Mouse (Mus musculus): Measurements from ENCODE around the gene Acss2. TPM values are rescaled to one million over a fixed set of nuclear protein-coding genes. Genes with fewer than 3 reads are reported as not detected.
"Not testable (repeated sequence)": the region's sequence is repeated elsewhere in the genome, so short reads cannot be mapped to it uniquely, and the experiment has no call there.

The Acss2 gene
- total and polyA plus RNA-seq, 2 experiments from 2014 or later: 18.6 to 25.3 TPM

GRCm38 (mm10) chr2:155527367-155527766 is 9.6 kb downstream of the Acss2 start:
- Histone ChIP-seq H3K4me1 (ENCODE audit: insufficient read depth, low read length) (no peaks in the 10 kb centered on the region), H3K27me3 (ENCODE audit: insufficient read depth, low read length) (no peaks in the 10 kb centered on the region), H3K27ac (ENCODE audit: low read depth, low read length) (no peak overlapping the region), H3K4me3 (ENCODE audit: low read depth, low read length) (no peak overlapping the region), H3K9ac (replicated peaks; ENCODE audit: low read length, poor library complexity, severe bottlenecking) (no peak overlapping the region), H3K4me2 (ENCODE audit: low read depth, low read length, poor library complexity, severe bottlenecking) (no peak overlapping the region), H3K9me3 (ENCODE audit: low read length) (no peaks in the 10 kb centered on the region), H3K36me3 (ENCODE audit: insufficient read depth, low read length) (no peaks in the 10 kb centered on the region)
- TF ChIP-seq CTCF (IDR thresholded peaks at IDR 0.05): no peak
- ATAC-seq (ENCODE audit: low FRiP score) (no peak), DNase-seq (ENCODE audit: low spot score) (no peak)
- WGBS: 83% methylated on average over 5 of the region's 5 CpGs

GRCm38 (mm10) chr2:155536292-155536691 is 18.5 kb downstream of the Acss2 start:
- no peak overlapping the region for H3K27ac ChIP-seq (ENCODE audit: low read depth, low read length)
- no peaks in the 10 kb centered on the region for H3K27me3 ChIP-seq (ENCODE audit: insufficient read depth, low read length)
- no peaks in the 10 kb centered on the region for H3K9me3 ChIP-seq (ENCODE audit: low read length)
- no peaks in the 10 kb centered on the region for H3K4me1 ChIP-seq (ENCODE audit: insufficient read depth, low read length)
- no peak overlapping the region for H3K4me3 ChIP-seq (ENCODE audit: low read depth, low read length)
- TF ChIP-seq CTCF (IDR thresholded peaks at IDR 0.05): no peak
- no peak for DNase-seq (ENCODE audit: low spot score)
- ATAC-seq (ENCODE audit: low FRiP score): no peak
- no peaks in the 10 kb centered on the region for H3K36me3 ChIP-seq (ENCODE audit: insufficient read depth, low read length)
- H3K4me2 ChIP-seq (ENCODE audit: low read depth, low read length, poor library complexity, severe bottlenecking): no peak overlapping the region
- H3K9ac ChIP-seq (replicated peaks; ENCODE audit: low read length, poor library complexity, severe bottlenecking): no peak overlapping the region

- H3K27me3 ChIP-seq (ENCODE audit: insufficient read depth, low read length): no peaks in the 10 kb centered on the region
- H3K36me3 ChIP-seq (ENCODE audit: insufficient read depth, low read length): no peaks in the 10 kb centered on the region
- no peaks in the 10 kb centered on the region for H3K9me3 ChIP-seq (ENCODE audit: low read length)
- H3K4me1 ChIP-seq (ENCODE audit: insufficient read depth, low read length): no peaks in the 10 kb centered on the region
- no peak overlapping the region for H3K4me2 ChIP-seq (ENCODE audit: low read depth, low read length, poor library complexity, severe bottlenecking)
- DNase-seq (ENCODE audit: low spot score) (no peak), ATAC-seq (ENCODE audit: low FRiP score) (no peak)
- TF ChIP-seq CTCF (IDR thresholded peaks at IDR 0.05): no peak
- H3K9ac ChIP-seq (replicated peaks; ENCODE audit: low read length, poor library complexity, severe bottlenecking): no peak overlapping the region
- H3K27ac ChIP-seq (ENCODE audit: low read depth, low read length): no peak overlapping the region
- H3K4me3 ChIP-seq (ENCODE audit: low read depth, low read length): no peak overlapping the region
- 81% methylated on average over 5 of the region's 5 CpGs for WGBS
Measured at GRCm38 (mm10) chr2:155537761-155538462, 20.2 kb downstream of the Acss2 start.

DNA sequence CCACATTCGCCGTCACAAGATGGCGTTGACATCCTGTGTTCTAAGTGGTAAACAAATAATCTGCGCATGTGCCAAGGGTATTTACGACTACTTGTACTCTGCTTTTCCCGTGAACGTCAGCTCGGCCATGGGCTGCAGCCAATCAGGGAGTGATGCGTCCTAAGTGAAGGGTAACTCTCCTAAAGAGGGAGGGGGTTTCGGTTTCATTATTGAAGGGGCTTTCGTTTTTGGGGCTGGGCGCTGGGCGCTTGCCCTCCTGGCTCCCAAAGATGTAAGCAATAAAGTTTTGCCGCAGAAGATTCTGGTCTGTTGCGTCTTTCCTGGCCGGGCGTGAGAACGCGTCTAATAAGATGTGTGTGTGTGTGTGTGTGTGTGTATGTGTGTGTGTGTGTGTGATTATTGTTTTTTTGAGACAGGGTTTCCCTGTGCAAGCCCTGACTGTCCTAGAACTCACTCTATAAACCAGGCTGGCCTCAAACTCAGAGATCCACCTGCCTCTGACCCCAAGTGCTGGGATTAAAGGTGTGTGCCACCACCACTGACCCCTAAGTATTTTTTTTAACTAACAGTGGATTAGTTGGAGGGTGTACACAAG is 20.8 kb downstream of the Acss2 start:
- H3K4me1 ChIP-seq (ENCODE audit: insufficient read depth, low read length); H3K4me3 ChIP-seq (ENCODE audit: low read depth, low read length); H3K27me3 ChIP-seq (ENCODE audit: insufficient read depth, low read length); H3K4me2 ChIP-seq (ENCODE audit: low read depth, low read length, poor library complexity, severe bottlenecking); H3K27ac ChIP-seq (ENCODE audit: low read depth, low read length); H3K36me3 ChIP-seq (ENCODE audit: insufficient read depth, low read length); H3K9me3 ChIP-seq (ENCODE audit: low read length); DNase-seq (ENCODE audit: low spot score); ATAC-seq (ENCODE audit: low FRiP score); H3K9ac ChIP-seq (replicated peaks; ENCODE audit: low read length, poor library complexity, severe bottlenecking): not testable (repeated sequence)
- 85% methylated on average over 11 of the region's 19 CpGs for WGBS

- no peak overlapping the region for H3K27ac ChIP-seq (ENCODE audit: low read depth, low read length)
- no peaks in the 10 kb centered on the region for H3K9me3 ChIP-seq (ENCODE audit: low read length)
- no peak overlapping the region for H3K9ac ChIP-seq (replicated peaks; ENCODE audit: low read length, poor library complexity, severe bottlenecking)
- H3K36me3 ChIP-seq (ENCODE audit: insufficient read depth, low read length): no peaks in the 10 kb centered on the region
- ATAC-seq (ENCODE audit: low FRiP score) (no peak), DNase-seq (ENCODE audit: low spot score) (no peak)
- no peaks in the 10 kb centered on the region for H3K27me3 ChIP-seq (ENCODE audit: insufficient read depth, low read length)
- no peak overlapping the region for H3K4me3 ChIP-seq (ENCODE audit: low read depth, low read length)
- no peak for TF ChIP-seq CTCF (IDR thresholded peaks at IDR 0.05)
- H3K4me1 ChIP-seq (ENCODE audit: insufficient read depth, low read length): no peaks in the 10 kb centered on the region
- no peak overlapping the region for H3K4me2 ChIP-seq (ENCODE audit: low read depth, low read length, poor library complexity, severe bottlenecking)
Measured at GRCm38 (mm10) chr2:155539696-155540095, 21.9 kb downstream of the Acss2 start.

- TF ChIP-seq CTCF (IDR thresholded peaks at IDR 0.05): no peak
- DNase-seq (ENCODE audit: low spot score): no peak
Measured at GRCm38 (mm10) chr2:155540822-155541458, 23.2 kb downstream of the Acss2 start.

More at GRCm38 (mm10) chr2:155540822-155541458, 23.2 kb downstream of the Acss2 start:
- Histone ChIP-seq H3K4me2 (ENCODE audit: low read depth, low read length, poor library complexity, severe bottlenecking) (no peak overlapping the region), H3K27me3 (ENCODE audit: insufficient read depth, low read length) (no peaks in the 10 kb centered on the region), H3K9me3 (ENCODE audit: low read length) (no peaks in the 10 kb centered on the region), H3K9ac (replicated peaks; ENCODE audit: low read length, poor library complexity, severe bottlenecking) (no peak overlapping the region), H3K4me3 (ENCODE audit: low read depth, low read length) (no peak overlapping the region), H3K27ac (ENCODE audit: low read depth, low read length) (no peak overlapping the region), H3K4me1 (ENCODE audit: insufficient read depth, low read length) (no peaks in the 10 kb centered on the region), H3K36me3 (ENCODE audit: insufficient read depth, low read length) (no peaks in the 10 kb centered on the region)
- WGBS: 54% methylated on average over 6 of the region's 6 CpGs
- no peak for ATAC-seq (ENCODE audit: low FRiP score)

All from midbrain, postnatal 0 days (tissue).